Mouse (Mus musculus) ES-Bruce4 (cell line): ENCODE measurements at regions not wholly inside any gene's neighbourhood (a gene's known extent, or its start where the extent isn't known, plus 50 kb on each side); places are given as distances from the start of the nearest gene placed in this dataset.

Source experiments
- CTCF ChIP-seq: IDR thresholded peaks from one replicate; pipeline ENCODE4 v1.8.1; 2011; ENCODE audit warnings: low read depth, low read length
- EP300 ChIP-seq: IDR thresholded peaks from 2 replicates; pipeline ENCODE4 v1.6.1; 2011; ENCODE audit warnings: low read depth, low read length; ENCODE audit not compliant: insufficient read depth
- POLR2A ChIP-seq: IDR thresholded peaks from one replicate; pipeline ENCODE4 v1.8.1; 2011; ENCODE audit warnings: low read length; ENCODE audit not compliant: insufficient read depth

- no peak for TF ChIP-seq POLR2A
- TF ChIP-seq CTCF, result no peak
- no peak for TF ChIP-seq EP300
Measured at GRCm38 (mm10) chr14:58939086-58939485, 203.6 kb downstream of the 1700129C05Rik start.
